Mouse (Mus musculus) kidney, adult 2 months (tissue): Measurements from ENCODE around the gene Myod1.

ENCODE experiments used
- CTCF ChIP-seq: fragments of 200-500 bp; conservative IDR thresholded peaks from 2 replicates; pipeline ENCODE4 v1.5.1; 2011; ENCODE audit warnings: low read depth, mild to moderate bottlenecking, control low read depth, low read length, moderate library complexity, mixed read lengths; ENCODE audit not compliant: insufficient read depth, insufficient read length
- POLR2A ChIP-seq: fragments of 200-500 bp; IDR thresholded peaks from one replicate; pipeline ENCODE4 v1.6.1; 2011; ENCODE audit warnings: low read depth, low read length, control low read depth

GRCm38 (mm10) chr7:46423951-46424350, 47.7 kb downstream of the Myod1 start:
- TF ChIP-seq CTCF, result no peak
- TF ChIP-seq POLR2A, result no peak
